Mouse (Mus musculus): ENCODE measurements around the gene Zcchc2.

DNA sequence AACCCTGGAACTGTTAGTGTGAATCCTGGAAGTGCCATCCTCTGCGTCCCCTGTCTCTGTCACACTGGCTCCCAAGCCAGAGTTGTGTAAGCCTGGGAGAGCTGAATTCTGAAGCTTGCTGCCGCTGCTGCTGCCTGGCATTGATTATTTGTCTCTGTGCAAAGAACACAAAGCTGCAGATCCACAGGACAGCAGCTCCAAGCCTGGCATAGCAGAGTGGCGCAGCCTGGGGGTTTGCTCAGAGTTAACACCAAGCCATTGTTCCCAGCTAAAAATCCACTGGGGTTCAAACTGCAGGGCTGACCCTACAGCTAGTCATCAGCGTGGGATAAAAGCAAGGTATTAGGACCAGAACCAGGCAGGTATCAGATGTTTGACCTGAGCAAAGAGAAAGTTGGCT is 80.6 kb downstream of the Zcchc2 start:
- no peak for TF ChIP-seq CTCF (IDR thresholded peaks at IDR 0.05; ENCODE audit: low read depth, low read length)
- TF ChIP-seq POLR2A (IDR thresholded peaks at IDR 0.05; ENCODE audit: extremely low read depth, insufficient read depth, low read length): no peak
